Mouse (Mus musculus) cerebellum, adult 9-11 months (tissue): ENCODE results near the gene Mindy1.

Experiments
- DNase-seq: peaks from one replicate; pipeline ENCODE4 v3.0.0; 2022

The Mindy1 gene

DNA sequence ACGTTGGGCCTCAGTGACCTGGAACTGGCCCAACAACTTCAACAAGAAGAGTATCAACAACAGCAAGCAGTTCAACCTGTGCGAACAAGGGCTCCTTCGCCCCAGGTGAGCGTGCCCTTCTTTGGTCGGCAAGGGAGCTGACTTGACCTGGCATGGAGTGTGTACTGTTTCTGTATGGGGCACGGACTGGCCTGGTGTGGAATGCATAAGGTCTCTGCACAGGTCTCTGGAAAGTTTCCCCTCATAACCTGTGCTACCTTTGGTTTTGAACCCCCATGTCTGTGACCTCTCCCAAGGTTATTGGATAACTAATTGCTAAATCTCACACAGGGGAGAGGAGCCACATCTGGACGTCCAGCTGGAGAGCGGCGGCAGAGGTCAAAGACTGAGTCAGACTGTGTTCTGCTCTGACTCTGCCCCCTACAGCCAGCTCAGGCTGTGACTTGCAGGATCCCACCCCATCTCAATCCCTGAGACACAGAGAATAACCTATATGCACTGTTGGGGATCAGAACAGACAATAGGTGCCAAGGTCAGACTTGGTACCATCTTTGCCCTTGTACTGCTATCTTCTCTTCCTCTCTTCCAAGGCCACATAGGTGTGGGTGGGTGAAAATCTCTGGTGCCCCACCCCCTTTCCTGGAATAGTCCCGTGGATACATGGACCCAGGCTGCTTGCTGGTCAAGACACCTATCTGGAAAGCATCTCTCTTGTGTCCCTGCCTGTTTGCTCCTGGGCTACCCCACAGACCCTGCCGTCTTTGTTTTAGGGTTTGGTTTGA is 14.4 kb downstream of the Mindy1 start:
- DNase-seq = no peak

DNA sequence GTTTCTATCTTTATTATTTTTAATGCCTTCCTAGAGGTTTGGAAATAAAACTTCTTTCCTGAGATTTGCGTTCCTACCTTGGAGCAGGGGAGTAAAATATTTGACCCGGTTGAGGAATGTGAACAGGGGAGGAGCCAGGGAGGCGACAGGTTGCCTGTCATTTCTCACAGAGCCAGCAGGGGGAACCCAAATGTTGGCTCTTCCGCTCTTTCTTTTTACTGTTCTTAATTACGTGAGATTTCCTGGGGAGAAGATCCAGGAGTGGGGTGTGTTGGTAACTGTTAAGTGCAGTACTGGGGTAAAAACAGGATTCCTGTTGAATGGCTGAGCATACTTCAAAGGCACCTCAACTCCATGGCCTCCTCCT is 14.9 kb downstream of the Mindy1 start:
- no peak for DNase-seq

DNA sequence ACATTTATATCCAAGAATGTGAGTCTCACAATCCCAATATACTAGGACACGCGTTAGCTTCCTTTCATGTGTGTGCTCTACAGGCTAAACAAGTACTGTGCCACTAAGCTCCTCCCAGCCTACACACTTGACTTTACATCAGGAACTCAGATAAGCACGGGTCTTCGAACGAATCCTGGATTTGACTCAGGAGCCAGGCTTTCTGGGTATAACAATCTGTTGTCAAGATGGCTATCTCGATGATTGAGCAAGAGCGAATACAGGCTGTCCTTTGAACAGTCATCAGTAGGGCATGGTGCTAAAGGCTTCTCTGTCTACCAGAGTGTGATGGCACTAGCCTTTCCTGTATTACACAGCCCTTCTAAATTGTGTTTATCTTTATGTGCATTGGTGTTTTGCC is 16.9 kb downstream of the Mindy1 start:
- DNase-seq = no peak

DNA sequence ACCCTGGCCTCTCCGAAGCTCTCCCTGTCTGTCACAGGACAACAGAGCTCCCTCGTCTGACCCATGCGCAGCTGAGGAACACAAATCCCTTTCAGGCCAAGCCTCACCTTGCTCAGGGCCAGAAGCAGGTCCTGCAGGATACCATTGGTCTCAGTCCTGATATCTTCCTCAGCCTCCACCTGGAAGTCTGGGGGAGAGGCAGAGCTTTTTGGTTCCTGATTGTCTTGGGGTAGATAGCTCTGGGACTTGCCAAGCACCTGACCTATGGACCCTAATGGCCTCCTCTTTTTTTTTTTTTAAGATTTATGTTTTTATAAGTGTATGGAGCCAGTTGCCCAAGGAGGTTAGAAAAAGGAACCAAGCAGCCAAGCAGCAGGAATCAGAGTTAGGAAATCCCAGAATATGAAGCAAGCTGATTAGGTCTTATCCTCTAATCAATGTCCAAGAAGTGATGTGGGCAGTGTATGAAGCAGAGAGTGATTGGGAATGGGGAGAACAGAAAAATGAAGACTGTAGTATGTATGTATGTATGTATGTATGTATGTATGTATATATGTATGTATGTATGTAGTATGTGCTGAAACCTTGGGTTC is 20.2 kb downstream of the Mindy1 start:
- DNase-seq = no peak

DNA sequence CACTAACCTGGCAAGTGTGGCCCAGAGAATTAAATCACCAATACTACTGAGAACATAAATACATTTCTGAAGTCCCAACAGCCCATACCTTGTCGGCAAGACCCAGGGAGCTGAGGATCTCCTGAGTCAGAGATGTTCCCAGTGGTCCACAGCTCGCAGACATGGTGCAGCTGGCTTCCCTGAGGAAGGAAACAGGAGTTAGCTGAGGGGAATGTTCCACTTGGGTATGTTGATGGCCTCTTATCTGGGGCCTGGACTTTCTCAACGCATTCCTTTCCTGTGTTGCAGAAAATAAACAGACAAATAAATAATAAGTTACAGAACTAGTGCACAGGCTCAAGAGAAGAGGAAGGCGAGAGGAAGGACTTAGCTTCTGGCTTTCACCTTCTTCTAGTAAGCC is 25.1 kb downstream of the Mindy1 start:
- no peak for DNase-seq

DNA sequence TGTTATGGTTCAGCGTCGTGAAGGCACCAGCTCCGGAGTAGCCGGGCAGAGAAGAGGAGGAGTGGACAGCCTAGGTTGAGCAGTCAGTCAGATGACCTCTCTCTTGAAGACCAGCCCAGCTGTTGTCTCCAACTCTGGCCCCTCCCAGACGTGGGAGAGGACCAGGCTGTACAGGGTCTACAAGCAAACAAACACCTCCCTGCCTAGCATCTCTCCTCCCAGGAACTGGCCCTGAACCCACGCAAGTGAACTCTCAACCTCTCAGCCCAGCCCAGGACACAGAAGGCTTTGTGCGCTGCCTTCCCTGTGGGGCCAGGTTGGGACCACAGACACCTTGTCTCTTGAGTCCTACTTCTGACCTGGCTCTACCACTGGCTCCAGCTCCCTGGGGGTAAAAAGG is 26.0 kb downstream of the Mindy1 start, which contains the start of gene Anxa9:
TSS of gene Anxa9 (minus strand) at position 77 of the 400 bp plus-strand sequence.
- DNase-seq = no peak

DNA sequence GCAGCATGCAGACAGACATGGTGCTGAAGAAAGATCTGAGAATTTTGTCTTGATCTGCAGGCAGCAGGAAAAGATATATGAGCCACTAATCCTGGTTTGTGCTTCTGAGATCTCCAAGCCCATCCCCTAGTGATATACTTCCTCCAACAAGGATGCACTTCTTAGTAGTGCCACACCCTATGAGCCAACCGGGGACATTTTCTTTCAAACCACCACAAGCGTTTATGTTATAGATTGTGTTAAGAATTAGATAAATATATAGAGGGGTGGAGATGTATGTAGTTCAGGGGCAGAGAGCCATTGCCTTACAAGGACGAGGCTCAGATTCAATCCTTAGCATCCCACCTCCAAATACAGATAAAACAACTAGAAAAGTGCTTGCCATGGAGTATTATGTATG is 29.4 kb downstream of the Mindy1 start:
- no peak for DNase-seq

DNA sequence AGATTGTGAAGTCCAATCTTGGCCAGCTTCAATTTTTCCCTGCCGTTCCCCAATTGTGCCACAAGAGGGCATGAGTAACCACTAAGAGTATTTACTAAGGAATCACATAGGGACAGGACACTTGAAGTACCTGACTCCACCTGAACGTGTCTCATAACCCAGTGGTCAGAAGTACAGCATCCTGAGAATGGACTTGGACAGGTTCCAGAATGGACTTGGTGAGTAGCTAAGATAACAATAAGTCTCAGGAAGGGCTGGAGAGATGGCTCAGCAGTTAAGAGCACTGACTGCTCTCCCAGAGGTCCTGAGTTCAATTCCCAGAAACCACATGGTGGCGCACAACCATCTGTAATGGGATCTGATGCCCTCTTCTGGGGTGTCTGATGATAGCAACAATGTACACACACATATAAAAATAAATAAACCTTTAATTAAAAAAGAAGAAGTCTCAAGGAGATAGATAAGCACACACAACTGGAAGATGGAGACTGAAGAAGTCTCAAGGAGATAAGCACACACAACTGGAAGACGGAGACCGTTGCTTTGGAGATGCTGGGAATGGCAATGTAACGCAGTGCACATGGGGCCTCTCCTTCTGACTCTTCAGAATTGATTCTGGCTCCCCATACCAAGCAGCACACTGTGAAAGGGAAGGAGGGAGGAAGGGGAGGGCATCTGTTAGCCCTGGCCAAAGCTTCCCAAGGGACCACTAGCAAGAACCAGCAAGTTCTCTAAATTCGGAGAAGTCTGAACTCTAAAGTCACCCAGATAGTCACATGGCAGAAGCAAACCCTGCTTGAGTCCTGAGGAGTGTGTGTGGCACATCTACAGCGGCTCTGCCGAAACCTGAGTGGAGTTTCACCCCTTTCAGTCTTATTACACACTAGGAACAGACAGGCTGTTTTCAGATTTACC is 30.1 kb downstream of the Mindy1 start:
- peak; percentile 75 for DNase-seq

DNA sequence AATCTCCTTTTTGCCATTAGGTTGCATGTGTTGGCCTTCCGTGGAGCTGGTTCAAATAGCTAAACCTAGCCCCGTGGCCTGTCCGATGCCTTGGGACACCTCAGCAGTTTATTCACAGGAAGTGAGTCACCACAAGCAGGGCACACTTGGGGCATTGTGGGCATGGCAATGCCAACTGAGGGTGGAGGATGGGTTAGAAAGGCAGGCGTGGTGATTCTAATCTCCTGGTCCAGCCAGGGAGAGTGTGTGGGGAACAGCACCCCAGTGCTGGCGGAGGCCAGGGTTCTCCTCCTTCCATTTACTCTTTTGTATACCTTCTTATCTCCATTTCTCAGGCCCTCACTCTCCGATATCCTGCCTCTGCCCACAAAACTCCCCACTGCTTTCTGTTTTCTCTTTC is 31.5 kb downstream of the Mindy1 start:
- DNase-seq = no peak

DNA sequence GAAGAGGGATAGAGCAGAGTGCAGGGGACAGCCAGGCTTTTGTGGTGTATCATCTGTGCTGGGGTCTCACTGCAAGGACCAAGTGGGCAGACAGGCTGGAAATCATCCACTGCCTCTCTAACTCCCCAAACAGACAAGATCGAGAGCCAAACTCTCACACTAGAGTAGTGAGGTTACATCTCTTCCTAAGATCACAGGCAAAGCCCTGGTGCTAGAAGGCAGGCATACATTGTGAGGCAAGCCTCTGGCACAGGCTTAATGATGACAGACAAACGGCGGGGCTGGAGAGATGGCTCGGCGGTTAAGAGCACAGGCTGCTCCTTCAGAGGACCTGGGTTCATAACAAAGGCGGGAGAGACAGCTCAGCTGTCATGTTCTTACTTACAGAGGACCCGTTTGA is 32.3 kb downstream of the Mindy1 start:
- DNase-seq = no peak

DNA sequence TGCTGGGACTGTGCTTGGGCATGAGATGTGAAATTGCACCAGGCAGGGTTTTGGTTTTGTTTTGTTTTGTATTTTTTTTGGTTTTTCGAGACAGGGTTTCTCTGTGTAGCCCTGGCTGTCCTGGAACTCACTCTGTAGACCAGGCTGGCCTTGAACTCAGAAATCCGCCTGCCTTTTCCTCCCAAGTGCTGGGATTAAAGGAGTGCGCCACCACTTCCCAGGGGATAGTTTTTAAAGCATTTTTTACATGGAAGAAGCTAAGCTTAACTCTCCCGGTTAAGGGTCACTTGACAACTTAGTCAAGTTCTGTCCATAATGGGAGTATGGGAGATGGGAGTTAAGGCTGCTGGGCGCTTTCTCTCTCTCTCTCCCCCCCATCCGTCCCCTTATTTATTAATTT is 32.9 kb downstream of the Mindy1 start:
- DNase-seq = no peak

DNA sequence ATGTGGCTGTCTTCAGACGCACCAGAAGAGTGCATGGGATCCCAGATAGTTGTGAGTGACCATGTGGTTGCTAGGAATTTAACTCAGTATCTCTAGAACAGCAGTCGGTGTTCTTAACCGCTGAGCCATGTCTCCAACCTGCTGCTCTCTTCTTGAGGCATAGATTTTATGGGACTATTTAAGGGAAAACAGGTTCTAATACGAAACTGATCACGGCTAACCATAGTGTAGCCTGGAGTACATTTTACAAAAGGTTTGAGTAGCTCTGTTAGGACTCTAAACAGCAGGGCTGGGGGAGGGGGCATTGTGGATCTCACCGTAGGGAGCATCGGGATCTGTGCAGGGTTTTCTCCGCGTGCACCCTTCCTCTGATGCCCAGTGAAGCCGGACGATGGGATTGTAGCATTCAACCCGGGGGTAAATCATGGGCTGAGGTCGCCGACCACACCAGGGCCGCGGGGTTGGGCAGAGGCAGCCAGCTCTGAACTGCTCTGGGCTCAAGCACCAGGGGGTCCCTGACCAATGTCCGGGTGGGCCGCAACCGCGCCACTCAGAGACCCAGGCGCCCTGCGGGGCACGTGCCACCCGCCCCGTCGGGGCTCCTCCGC is 33.4 kb downstream of the Mindy1 start, which contains the start of gene Cers2:
TSS of gene Cers2 (plus strand) at position 306 of the 608 bp plus-strand sequence.
- no peak for DNase-seq

DNA sequence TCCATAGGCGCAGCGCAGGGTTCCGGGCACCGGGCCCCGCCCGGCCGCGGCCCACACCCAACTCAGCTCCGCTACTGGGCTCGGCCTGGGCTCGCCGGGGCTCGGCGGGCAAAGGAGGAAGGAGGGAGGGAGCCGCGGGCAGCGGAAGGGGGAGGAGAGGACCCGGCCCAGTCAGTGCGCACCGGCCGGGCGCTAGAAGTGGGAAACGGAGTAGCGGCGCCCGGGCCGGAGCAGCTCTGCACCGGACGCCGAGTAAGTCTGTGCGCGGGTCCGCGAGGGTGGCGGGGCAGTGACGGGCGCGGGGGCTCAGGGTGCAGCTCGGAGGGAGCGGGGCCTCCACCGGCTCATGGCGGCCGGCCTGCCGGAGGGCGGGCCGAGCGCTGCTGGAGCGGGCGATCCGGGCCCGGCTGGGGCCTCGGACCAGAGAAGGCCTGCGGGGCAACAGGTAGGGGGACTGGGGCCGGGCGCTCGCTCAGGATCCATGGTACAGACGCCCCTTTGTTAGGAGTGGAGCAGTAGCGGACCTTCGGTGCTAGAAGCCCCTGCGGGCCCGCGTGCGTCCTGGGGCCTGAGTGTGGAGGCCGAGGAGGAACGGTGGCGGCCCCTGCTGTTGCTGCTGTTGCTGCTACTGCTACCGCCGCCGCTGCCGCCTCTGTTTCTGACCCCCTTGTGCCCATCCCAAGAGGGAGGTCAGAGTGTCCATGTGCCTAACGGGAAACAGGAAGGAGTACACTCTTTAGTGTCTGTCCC is 34.1 kb downstream of the Mindy1 start:
- DNase-seq = peak; percentile 73

DNA sequence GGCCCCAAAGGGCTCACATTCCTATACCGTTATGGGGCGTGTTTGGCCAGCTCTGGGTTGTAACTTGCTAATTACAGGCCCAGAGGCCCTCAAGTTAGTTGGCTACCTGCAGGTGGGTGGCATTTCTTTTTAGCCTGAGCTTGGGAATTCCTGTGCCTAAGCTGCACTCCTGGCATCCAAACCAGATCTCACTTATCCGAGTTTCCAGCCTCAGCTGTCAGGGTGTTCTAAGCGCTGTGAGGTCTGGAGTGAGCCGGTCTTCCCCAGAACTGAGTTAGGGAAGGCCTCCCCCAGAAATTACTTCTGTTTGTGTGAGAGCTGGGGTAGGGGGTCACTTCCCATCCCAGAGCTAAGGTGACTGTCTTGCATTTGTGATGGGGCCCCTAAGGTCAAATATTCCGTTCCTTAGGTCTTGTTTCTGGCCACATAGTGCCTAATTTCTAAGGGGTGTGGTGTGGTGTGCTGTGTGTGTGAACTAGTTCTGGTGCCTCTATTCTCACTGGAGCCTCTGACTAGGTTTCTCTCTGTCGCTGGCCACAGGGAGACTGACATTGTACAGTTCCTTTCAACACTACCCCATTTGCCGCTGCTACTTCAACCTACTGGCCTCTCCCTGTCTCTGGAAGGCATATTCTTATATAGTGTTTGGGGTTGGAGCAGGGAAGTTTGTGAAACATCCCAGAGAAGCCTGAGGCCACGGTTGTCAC is 34.9 kb downstream of the Mindy1 start:
- DNase-seq = no peak

DNA sequence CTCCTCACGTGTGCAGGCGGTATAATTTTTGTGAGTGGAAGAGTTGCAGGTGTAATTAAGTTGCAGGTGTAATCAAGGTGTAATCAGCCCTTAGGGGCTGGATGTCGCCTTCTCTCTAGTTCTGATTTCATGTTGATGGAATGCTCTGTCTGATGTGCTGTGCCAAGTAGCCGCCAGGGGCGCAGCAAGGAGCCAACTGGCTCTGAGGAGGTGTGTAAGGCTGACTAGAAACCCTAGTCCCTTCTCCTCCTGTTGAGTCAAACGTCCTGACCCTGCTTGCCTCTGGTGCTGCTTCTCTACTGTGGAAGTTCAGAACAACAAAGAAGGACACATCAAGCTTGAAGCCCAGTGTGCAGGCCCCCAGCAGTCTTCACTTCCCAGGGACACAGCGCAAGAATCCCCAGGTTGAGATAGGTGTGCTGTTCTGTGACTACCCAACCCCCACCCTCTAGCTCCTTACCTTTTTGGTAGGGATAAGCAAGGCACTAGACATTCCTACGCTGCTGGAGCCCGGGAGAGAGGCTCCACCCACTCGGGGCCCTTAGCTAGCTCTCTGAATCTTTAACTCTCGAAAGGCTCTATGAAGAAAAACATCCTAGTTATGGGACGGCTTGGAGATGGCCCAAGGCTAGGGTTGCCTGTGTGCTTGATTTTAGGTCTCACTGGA is 36.4 kb downstream of the Mindy1 start:
- DNase-seq = peak; percentile 53

DNA sequence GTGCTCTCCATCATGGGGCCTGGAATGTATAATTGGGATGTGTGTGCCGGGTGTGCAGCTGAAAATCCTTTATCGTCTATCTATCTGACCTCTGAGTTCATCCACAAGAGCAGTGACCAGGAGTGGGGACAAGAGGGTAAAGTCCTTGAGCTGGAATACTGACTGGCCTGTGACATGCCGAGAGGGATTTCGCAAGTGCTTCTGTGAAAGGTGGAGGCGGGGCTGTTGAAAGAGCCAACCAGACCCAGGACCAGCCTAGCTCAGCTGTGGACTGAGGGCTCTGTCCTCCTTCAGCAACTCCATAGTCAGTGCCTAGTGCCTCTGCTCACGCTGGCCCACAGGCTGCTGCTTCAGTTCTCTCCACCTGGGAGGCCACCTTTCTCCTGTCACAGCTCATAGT is 37.4 kb downstream of the Mindy1 start:
- no peak for DNase-seq

DNA sequence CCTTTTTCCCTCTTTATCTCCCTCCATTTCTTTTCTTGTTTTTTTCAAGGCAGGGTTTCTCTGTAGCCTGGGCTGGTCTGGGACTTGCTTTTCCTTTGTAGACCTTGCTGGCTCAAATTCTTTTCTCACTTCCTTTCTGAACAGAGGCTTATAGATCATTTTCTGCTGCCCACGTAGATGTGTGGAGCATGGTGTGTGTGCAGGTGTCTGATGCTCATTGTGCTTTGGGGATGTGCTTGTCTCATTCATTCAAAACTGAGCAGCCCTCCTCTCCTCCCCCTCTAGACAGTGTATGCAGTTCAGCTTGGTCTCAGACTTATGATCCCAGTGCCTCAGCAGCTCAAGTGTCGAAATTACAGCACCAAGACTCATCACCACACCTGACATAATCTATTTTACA is 38.0 kb downstream of the Mindy1 start:
- DNase-seq = no peak

DNA sequence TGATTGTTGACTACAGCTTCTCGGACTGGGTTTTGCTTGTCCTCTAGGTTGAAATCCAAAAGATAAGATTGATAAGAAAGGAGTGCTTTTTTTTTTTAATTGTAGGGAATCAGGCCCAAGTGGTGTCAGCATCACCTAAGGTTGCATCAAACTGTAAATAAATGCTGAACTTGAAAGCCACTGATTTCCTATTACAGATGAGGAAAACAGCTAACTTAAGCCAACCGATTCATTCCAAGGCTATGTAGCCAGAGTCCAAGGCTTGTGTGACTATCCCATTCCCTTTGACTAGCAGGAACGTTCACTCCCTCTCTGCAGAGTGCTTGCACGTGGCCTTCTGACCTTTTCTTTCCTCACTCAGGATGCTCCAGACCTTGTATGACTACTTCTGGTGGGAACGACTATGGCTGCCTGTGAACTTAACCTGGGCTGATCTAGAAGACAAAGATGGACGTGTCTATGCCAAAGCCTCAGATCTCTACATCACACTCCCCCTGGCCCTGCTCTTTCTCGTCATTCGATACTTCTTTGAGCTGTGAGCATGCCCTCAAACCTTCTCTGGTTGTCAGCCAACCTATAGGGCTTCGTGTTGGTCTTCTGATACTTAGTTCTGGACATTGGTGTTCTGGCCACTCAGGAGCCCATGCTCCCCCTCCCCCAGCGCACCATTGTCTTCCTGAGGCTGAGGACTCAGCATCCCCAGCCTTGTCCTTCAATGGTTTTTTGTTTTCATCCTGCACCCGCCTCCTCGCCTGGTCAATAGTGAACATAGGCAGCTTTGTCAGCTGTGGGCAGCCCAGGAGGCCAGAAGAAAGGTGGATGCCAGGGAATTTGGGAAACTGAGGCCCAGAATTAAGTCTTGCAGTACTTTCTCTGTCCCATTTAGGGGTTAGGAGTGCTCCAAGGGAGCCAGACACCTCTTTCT is 38.8 kb downstream of the Mindy1 start:
- DNase-seq = no peak

DNA sequence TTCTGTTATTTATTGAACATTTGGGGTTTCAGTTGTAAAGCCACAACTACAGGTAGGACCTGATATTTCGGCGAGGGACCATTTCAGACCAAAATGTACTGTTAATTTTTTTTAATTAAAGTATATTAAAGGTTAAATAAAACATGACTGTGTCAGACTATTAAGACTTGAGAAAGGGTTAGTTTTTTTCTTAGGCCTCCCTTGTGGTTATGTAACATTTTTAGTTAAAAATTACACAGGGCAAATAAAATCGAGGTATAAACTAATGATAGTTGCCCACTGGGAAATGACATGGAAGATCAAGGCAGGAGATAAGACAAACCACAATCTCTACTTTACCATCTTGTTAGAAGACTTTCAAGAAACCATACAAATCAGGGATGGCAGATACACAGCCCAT is 42.3 kb downstream of the Mindy1 start:
- no peak for DNase-seq
